Mouse (Mus musculus): ENCODE data around the gene Slc25a4. TPM values are rescaled to one million over a fixed set of nuclear protein-coding genes. Genes with fewer than 3 reads are reported as not detected.

The Slc25a4 gene
- 42.1 TPM for polyA plus RNA-seq (2014; fragmentation: Illumina TruSeq; extraction: RNeasy Lipid Tissue Mini Kit (QIAGEN cat#74804); ENCODE audit: low replicate concordance)

DNA sequence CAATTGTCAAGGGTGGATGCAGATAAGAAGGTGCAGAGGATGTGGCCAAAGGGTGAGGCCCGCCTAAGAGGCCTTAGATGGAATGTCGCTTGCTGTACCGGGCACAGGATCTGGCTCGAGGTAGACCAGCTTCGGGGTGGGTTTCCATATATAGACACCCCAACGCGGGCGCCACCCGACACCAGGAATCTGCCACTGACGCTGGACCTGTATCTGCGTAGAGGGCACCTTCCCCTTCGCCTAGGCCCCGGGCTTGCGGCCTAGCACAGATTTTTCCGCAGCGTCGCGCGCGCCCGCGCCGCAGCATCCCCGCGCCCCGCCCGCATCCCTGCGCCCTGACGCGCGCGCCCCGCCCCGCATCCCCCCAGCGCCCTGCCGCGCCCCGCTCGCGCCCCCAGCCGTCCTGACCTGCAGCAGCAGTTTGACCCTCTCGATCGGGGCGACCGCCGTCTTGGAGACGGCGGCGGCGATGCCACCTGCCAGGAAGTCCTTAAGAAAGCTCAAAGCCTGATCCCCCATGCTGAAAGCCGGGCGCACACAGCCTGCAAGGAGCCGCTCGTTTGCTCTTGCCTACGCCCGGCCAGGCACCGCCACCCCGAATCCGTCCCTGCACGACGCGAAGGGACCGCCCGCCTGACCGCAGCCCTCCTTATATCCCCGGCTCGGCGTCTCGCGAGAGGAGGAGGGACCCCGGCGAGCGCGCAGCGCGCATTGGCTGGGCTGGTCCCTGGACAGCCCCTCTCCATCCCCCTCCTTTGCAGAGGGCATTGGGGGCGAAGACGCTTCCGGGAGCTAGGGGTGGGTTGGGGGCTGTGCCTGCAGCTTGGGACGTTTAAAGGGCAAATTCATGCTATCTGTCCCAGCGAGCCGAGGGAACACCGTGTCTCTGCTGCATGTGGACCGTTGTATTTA lies at the start of gene Slc25a4:
Slc25a4 (minus strand) TSS at position 881 of the 912 bp plus-strand sequence.

Other genes with a start within 250 kb of the Slc25a4 start
- 2.9 TPM for gene 1700029J07Rik, start 236.0 kb downstream of the Slc25a4 start, polyA plus RNA-seq (2014; fragmentation: Illumina TruSeq; extraction: RNeasy Lipid Tissue Mini Kit (QIAGEN cat#74804); ENCODE audit: low replicate concordance)
- gene Ufsp2, start 235.8 kb downstream of the Slc25a4 start, polyA plus RNA-seq (2014; fragmentation: Illumina TruSeq; extraction: RNeasy Lipid Tissue Mini Kit (QIAGEN cat#74804); ENCODE audit: low replicate concordance), result 128 TPM
- gene Lrp2bp, start 212.0 kb downstream of the Slc25a4 start, polyA plus RNA-seq (2014; fragmentation: Illumina TruSeq; extraction: RNeasy Lipid Tissue Mini Kit (QIAGEN cat#74804); ENCODE audit: low replicate concordance), result 0.59 TPM
- gene Ankrd37, start 205.6 kb downstream of the Slc25a4 start, polyA plus RNA-seq (2014; fragmentation: Illumina TruSeq; extraction: RNeasy Lipid Tissue Mini Kit (QIAGEN cat#74804); ENCODE audit: low replicate concordance), result 10.7 TPM
- 36.1 TPM for gene Cfap97, start 59.5 kb downstream of the Slc25a4 start, polyA plus RNA-seq (2014; fragmentation: Illumina TruSeq; extraction: RNeasy Lipid Tissue Mini Kit (QIAGEN cat#74804); ENCODE audit: low replicate concordance)
- 54.1 TPM for gene Snx25, start 59.1 kb downstream of the Slc25a4 start, polyA plus RNA-seq (2014; fragmentation: Illumina TruSeq; extraction: RNeasy Lipid Tissue Mini Kit (QIAGEN cat#74804); ENCODE audit: low replicate concordance)
- not detected for gene Helt, start 83.4 kb upstream of the Slc25a4 start, polyA plus RNA-seq (2014; fragmentation: Illumina TruSeq; extraction: RNeasy Lipid Tissue Mini Kit (QIAGEN cat#74804); ENCODE audit: low replicate concordance)